In genomic region chr6:22201879-22202278, GRCm38 (mm10) we compare ENCODE assay signal across 18 mouse cellular contexts.
DNase-seq lines count a peak whose midpoint lies in the region; ATAC-seq and TF ChIP-seq lines count a peak whose summit lies in the region.
"Had no signal": no experiment of that assay in that cellular context is flagged by ENCODE, and none has a peak within 500 bp of the region (broad histone marks: within the 10 kb centered on the region; RNA-seq: fewer than 3 reads in every experiment).

No protein-coding gene starts in this region.

- no peak overlapping the region for H3K9ac ChIP-seq in forebrain, embryonic 13.5 days
- no peak overlapping the region for H3K9ac ChIP-seq in lung, postnatal 0 days (replicated peaks; ENCODE audit: low read depth)
- H3K9ac ChIP-seq: liver, embryonic 14.5 days had no signal

- TF ChIP-seq EP300 in lung, postnatal 0 days (IDR thresholded peaks at IDR 0.05), result no peak

- no peak for DNase-seq in forebrain, embryonic 10.5 days (ENCODE audit: extremely low spot score, low spot score)
- DNase-seq in lung, postnatal 0 days (ENCODE audit: low spot score), result peak; percentile 39
- DNase-seq in lung, adult 18-20 months, result no peak
- DNase-seq in gonadal fat pad, adult 2 months (ENCODE audit: low read depth), result peak; percentile 41
- peak; percentile 8 for DNase-seq in skeletal muscle tissue, adult 2 months (ENCODE audit: low read depth, low spot score)
- DNase-seq in left cerebral cortex, adult 2 months (ENCODE audit: extremely low spot score in 1 of 2, low spot score in 2 of 2), result no peak
- DNase-seq in thymus, adult 18-20 months, result no peak
- DNase-seq: adrenal gland, postnatal 14 days; cerebellum, postnatal 25 days; gastrocnemius, postnatal 14 days; heart, postnatal 14 days; lung, postnatal 14 days; thymus, postnatal 36 days had no signal

- whole genome bisulfite sequencing in forebrain, embryonic 13.5 days, result 64% methylated on average over 3 of the region's 3 CpGs
- WGBS in forebrain, embryonic 10.5 days, result 96% methylated on average over 3 of the region's 3 CpGs
- WGBS in lung, postnatal 0 days, result 77% methylated on average over 3 of the region's 3 CpGs

- no peak overlapping the region for H3K4me3 ChIP-seq in forebrain, embryonic 13.5 days
- no peak overlapping the region for H3K4me3 ChIP-seq in forebrain, embryonic 10.5 days
- H3K4me3 ChIP-seq in lung, postnatal 0 days (ENCODE audit: low read depth, low read length), result no peak overlapping the region
- H3K4me3 ChIP-seq in left cerebral cortex, adult 2 months, result no peak overlapping the region
- H3K4me3 ChIP-seq: erythroblast, embryonic 14.5 days; heart, embryonic 10.5 days had no signal

- intact Hi-C loops in left cerebral cortex, adult 2 months (cut with DNase I), result loop anchor here (10.0 kb wide), 1 partner anchor 1043 kb away; the partner anchor contains the start of gene Fezf1

- no peaks in the 10 kb centered on the region for H3K27me3 ChIP-seq in forebrain, embryonic 13.5 days
- no peaks in the 10 kb centered on the region for H3K27me3 ChIP-seq in forebrain, embryonic 10.5 days (ENCODE audit: poor library complexity, severe bottlenecking)
- H3K27me3 ChIP-seq in lung, postnatal 0 days (replicated peaks; ENCODE audit: insufficient read depth, low read length), result no peaks in the 10 kb centered on the region

- no peak overlapping the region for H3K4me2 ChIP-seq in forebrain, embryonic 13.5 days
- H3K4me2 ChIP-seq in lung, postnatal 0 days (replicated peaks; ENCODE audit: low read depth, low read length), result no peak overlapping the region

- TF ChIP-seq CTCF in lung, postnatal 0 days (IDR thresholded peaks at IDR 0.05), result no peak
- no peak for TF ChIP-seq CTCF in left cerebral cortex, adult 2 months (IDR thresholded peaks at IDR 0.05)

- ATAC-seq in forebrain, embryonic 13.5 days, result peak; percentile 63
- 0 out of 2 replicates have a peak, but pooled peaks have one; percentile 20 for ATAC-seq in lung, postnatal 0 days

- no peaks in the 10 kb centered on the region for H3K9me3 ChIP-seq in forebrain, embryonic 13.5 days (replicated peaks)
- H3K9me3 ChIP-seq in forebrain, embryonic 10.5 days, result no peaks in the 10 kb centered on the region
- H3K9me3 ChIP-seq in lung, postnatal 0 days (ENCODE audit: low read length), result no peaks in the 10 kb centered on the region
- H3K9me3 ChIP-seq: heart, embryonic 10.5 days had no signal

- no peak overlapping the region for H3K27ac ChIP-seq in forebrain, embryonic 13.5 days
- no peak overlapping the region for H3K27ac ChIP-seq in forebrain, embryonic 10.5 days
- H3K27ac ChIP-seq in lung, postnatal 0 days (ENCODE audit: low read length), result no peak overlapping the region
- H3K27ac ChIP-seq in left cerebral cortex, adult 2 months, result no peak overlapping the region
- H3K27ac ChIP-seq: heart, embryonic 10.5 days; kidney, postnatal 0 days; liver, embryonic 14.5 days had no signal

- peaks cover 25% of the 10 kb centered on the region for H3K4me1 ChIP-seq in forebrain, embryonic 13.5 days
- H3K4me1 ChIP-seq in forebrain, embryonic 10.5 days, result peaks cover 17% of the 10 kb centered on the region
- no peaks in the 10 kb centered on the region for H3K4me1 ChIP-seq in lung, postnatal 0 days (ENCODE audit: insufficient read depth, low read depth, low read length)
- H3K4me1 ChIP-seq: heart, embryonic 10.5 days had no signal

- no peaks in the 10 kb centered on the region for H3K36me3 ChIP-seq in forebrain, embryonic 13.5 days (ENCODE audit: poor library complexity, severe bottlenecking)
- no peaks in the 10 kb centered on the region for H3K36me3 ChIP-seq in forebrain, embryonic 10.5 days (replicated peaks)
- H3K36me3 ChIP-seq in lung, postnatal 0 days (ENCODE audit: insufficient read depth, low read length), result no peaks in the 10 kb centered on the region
- H3K36me3 ChIP-seq: heart, embryonic 10.5 days had no signal

Comparison
In these comparisons a context has a peak if more than half of its experiments do, and no peak if none do; other contexts are left out.
1. DNase-seq: peak in lung, postnatal 0 days (single experiment), gonadal fat pad, adult 2 months (single experiment) and skeletal muscle tissue, adult 2 months (single experiment); none in forebrain, embryonic 10.5 days (single experiment), lung, adult 18-20 months (0 of 2), left cerebral cortex, adult 2 months (0 of 2) and thymus, adult 18-20 months (0 of 2).